Mouse (Mus musculus): ENCODE results near the gene Ago3.

DNA sequence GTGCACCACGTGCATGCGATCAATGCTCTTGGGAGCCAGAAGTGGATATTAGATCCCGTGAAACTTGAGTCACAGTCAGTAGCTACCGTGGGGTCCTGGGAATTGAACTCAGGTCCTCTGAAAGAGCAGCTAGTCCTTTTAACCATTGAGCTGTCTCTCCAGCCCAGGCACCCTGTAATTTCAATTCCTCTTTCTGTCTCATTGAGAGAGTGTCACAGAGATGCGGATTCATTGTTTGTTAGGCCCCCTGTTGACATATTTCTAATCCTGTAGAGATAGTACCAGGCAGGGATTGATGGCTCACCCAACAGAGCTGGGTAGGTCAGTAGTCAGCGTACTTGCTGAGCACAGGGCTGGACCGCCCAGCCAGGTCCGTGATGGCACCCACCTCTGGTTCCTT, 139.0 kb downstream of the Ago3 start:
- no peak for TF ChIP-seq CTCF (IDR thresholded peaks at IDR 0.05; ENCODE audit: extremely low read depth, insufficient read depth, insufficient read length, insufficient replicate concordance)
- no peak for TF ChIP-seq POLR2A (IDR thresholded peaks at IDR 0.05; ENCODE audit: low read depth, low read length)
